Mouse (Mus musculus): Measurements from ENCODE around the gene Cyth1.

Cyth1 gene

GRCm38 (mm10) chr11:118222351-118222885 is 26.0 kb downstream of the Cyth1 start:
- no peak for DNase-seq

GRCm38 (mm10) chr11:118220561-118221262 is 27.7 kb downstream of the Cyth1 start:
- DNase-seq: peak; percentile 63 to 75

- no peak for DNase-seq
Observed at GRCm38 (mm10) chr11:118219066-118219465, 29.3 kb downstream of the Cyth1 start.

GRCm38 (mm10) chr11:118216468-118216867 is 31.9 kb downstream of the Cyth1 start:
- DNase-seq: no peak

- no peak for DNase-seq
Observed at GRCm38 (mm10) chr11:118215928-118216458, 32.4 kb downstream of the Cyth1 start.

GRCm38 (mm10) chr11:118212636-118213112 is 35.7 kb downstream of the Cyth1 start:
- DNase-seq: no peak

GRCm38 (mm10) chr11:118211749-118212635 is 36.4 kb downstream of the Cyth1 start:
- DNase-seq: peak in 1 of 2 experiments; percentile 59

- no peak for DNase-seq
Observed at GRCm38 (mm10) chr11:118210962-118211361, 37.4 kb downstream of the Cyth1 start.

GRCm38 (mm10) chr11:118210116-118210515 is 38.3 kb downstream of the Cyth1 start:
- peak; percentile 65 to 69 for DNase-seq

GRCm38 (mm10) chr11:118209376-118209775 is 39.0 kb downstream of the Cyth1 start:
- no peak for DNase-seq

- no peak for DNase-seq
Observed at GRCm38 (mm10) chr11:118208672-118209272, 39.6 kb downstream of the Cyth1 start.

GRCm38 (mm10) chr11:118207424-118208033 is 40.9 kb downstream of the Cyth1 start:
- DNase-seq: no peak

GRCm38 (mm10) chr11:118206267-118206666 is 42.1 kb downstream of the Cyth1 start:
- DNase-seq: no peak

GRCm38 (mm10) chr11:118203469-118203868 is 44.9 kb downstream of the Cyth1 start:
- no peak for DNase-seq

- DNase-seq: peak; percentile 73 to 79
Observed at GRCm38 (mm10) chr11:118202410-118203233, 45.8 kb downstream of the Cyth1 start.

- DNase-seq: no peak
Observed at GRCm38 (mm10) chr11:118201833-118202409, 46.5 kb downstream of the Cyth1 start.

GRCm38 (mm10) chr11:118200834-118201830 is 47.3 kb downstream of the Cyth1 start:
- DNase-seq: no peak

GRCm38 (mm10) chr11:118198296-118198600 is 50.1 kb downstream of the Cyth1 start:
- peak in 1 of 2 experiments; percentile 24 for DNase-seq

- DNase-seq: peak; percentile 86 to 87
Observed at GRCm38 (mm10) chr11:118197508-118198295, 50.7 kb downstream of the Cyth1 start.

Data from cerebellum, postnatal 36 days (tissue).